In genomic region chr16:97443670-97444263, GRCm38 (mm10) we compare ENCODE assay signal across 7 mouse cellular contexts. TPM values are rescaled to one million over a fixed set of nuclear protein-coding genes. Genes with fewer than 3 reads are reported as not detected.
A peak's percentile ranks its signal among the peaks of the same experiment; 100 is the strongest.
DNase-seq lines count a peak whose midpoint lies in the region; ATAC-seq and TF ChIP-seq lines count a peak whose summit lies in the region.

No protein-coding gene starts in this region.

- no peak overlapping the region for H3K4me3 ChIP-seq in E14TG2a.4 (replicated peaks; ENCODE audit: low read length)
- H3K4me3 ChIP-seq in forebrain, embryonic 14.5 days (ENCODE audit: low read depth, low read length) = no peak overlapping the region
- no peak overlapping the region for H3K4me3 ChIP-seq in lung, embryonic 16.5 days (ENCODE audit: low read length)
- no peak overlapping the region for H3K4me3 ChIP-seq in spleen, adult 2 months (ENCODE audit: extremely low read depth, insufficient read depth, insufficient read length)

- no peaks in the 10 kb centered on the region for H3K27me3 ChIP-seq in E14TG2a.4 (ENCODE audit: insufficient read depth, low read length)
- no peaks in the 10 kb centered on the region for H3K27me3 ChIP-seq in forebrain, embryonic 14.5 days (replicated peaks; ENCODE audit: control insufficient read depth, insufficient read depth, low read length)
- H3K27me3 ChIP-seq in lung, embryonic 16.5 days (ENCODE audit: control insufficient read depth, insufficient read depth, low read depth, low read length) = no peaks in the 10 kb centered on the region
- H3K27me3 ChIP-seq in spleen, adult 2 months (ENCODE audit: control insufficient read depth, insufficient read depth, low read length) = no peaks in the 10 kb centered on the region

- peak; percentile 58; the same call in 1 of the 2 replicates for ATAC-seq in forebrain, embryonic 14.5 days
- ATAC-seq in lung, embryonic 16.5 days (ENCODE audit: low read depth) = peak; percentile 74; the same call in 1 of the 2 replicates

- peak; percentile 60 for DNase-seq in CD4-positive helper T cell, adult 2 months (ENCODE audit: low read depth, low spot score)
- DNase-seq in c-Kit-positive CD71-positive TER-119-negative erythroid progenitor cells, embryonic 14.5 days (ENCODE audit: low read depth) = peak; percentile 35
- DNase-seq in forebrain, embryonic 14.5 days (ENCODE audit: low spot score) = peak; percentile 75
- DNase-seq in kidney, adult 11 months = peak; percentile 39
- DNase-seq in spleen, adult 2 months (ENCODE audit: low read depth in 1 of 2, low spot score in 2 of 2) = peak; percentile 14 to 22

- H3K4me1 ChIP-seq in E14TG2a.4 (replicated peaks; ENCODE audit: low read depth, low read length) = no peaks in the 10 kb centered on the region
- H3K4me1 ChIP-seq in forebrain, embryonic 14.5 days (ENCODE audit: control insufficient read depth, insufficient read depth, low read length) = no peaks in the 10 kb centered on the region
- H3K4me1 ChIP-seq in lung, embryonic 16.5 days (replicated peaks; ENCODE audit: control insufficient read depth, insufficient read depth, low read length) = no peaks in the 10 kb centered on the region
- H3K4me1 ChIP-seq in spleen, adult 2 months (ENCODE audit: control insufficient read depth, insufficient read depth, insufficient read length) = no peaks in the 10 kb centered on the region

- H3K4me2 ChIP-seq in forebrain, embryonic 14.5 days (ENCODE audit: low read length) = no peak overlapping the region
- no peak overlapping the region for H3K4me2 ChIP-seq in lung, embryonic 16.5 days (ENCODE audit: low read depth, low read length)

- H3K9ac ChIP-seq in forebrain, embryonic 14.5 days (ENCODE audit: low read length) = no peak overlapping the region
- H3K9ac ChIP-seq in lung, embryonic 16.5 days (ENCODE audit: low read length) = no peak overlapping the region

- no peaks in the 10 kb centered on the region for H3K36me3 ChIP-seq in E14TG2a.4 (ENCODE audit: insufficient read depth, low read length)
- no peaks in the 10 kb centered on the region for H3K36me3 ChIP-seq in forebrain, embryonic 14.5 days (ENCODE audit: control insufficient read depth, insufficient read depth, low read length)
- H3K36me3 ChIP-seq in lung, embryonic 16.5 days (ENCODE audit: control insufficient read depth, insufficient read depth, low read length) = no peaks in the 10 kb centered on the region
- peaks cover 2% of the 10 kb centered on the region for H3K36me3 ChIP-seq in spleen, adult 2 months (ENCODE audit: control insufficient read depth, insufficient read depth, low read length)

- no peaks in the 10 kb centered on the region for H3K9me3 ChIP-seq in E14TG2a.4 (ENCODE audit: low read length)
- no peaks in the 10 kb centered on the region for H3K9me3 ChIP-seq in forebrain, embryonic 14.5 days (replicated peaks; ENCODE audit: control insufficient read depth, low read length)
- no peaks in the 10 kb centered on the region for H3K9me3 ChIP-seq in lung, embryonic 16.5 days (ENCODE audit: control insufficient read depth, low read length)

- no peak overlapping the region for H3K27ac ChIP-seq in forebrain, embryonic 14.5 days (ENCODE audit: low read depth, low read length)
- H3K27ac ChIP-seq in lung, embryonic 16.5 days (ENCODE audit: low read length) = no peak overlapping the region
- H3K27ac ChIP-seq in spleen, adult 2 months (ENCODE audit: insufficient read depth, low read length) = no peak overlapping the region

- peak; percentile 99 for TF ChIP-seq CTCF in E14TG2a.4 (conservative IDR thresholded peaks at IDR 0.05; ENCODE audit: low read length)
- TF ChIP-seq CTCF in spleen, adult 2 months (IDR thresholded peaks at IDR 0.05; ENCODE audit: extremely low read depth, insufficient read depth, insufficient read length, insufficient replicate concordance) = peak; percentile 54; the same call in 1 of the 2 replicates

- 54% methylated on average over 14 of the region's 14 CpGs for WGBS in forebrain, embryonic 14.5 days
- WGBS in lung, embryonic 16.5 days = 45% methylated on average over 14 of the region's 14 CpGs
- 53% methylated on average over 14 of the region's 14 CpGs for WGBS in spleen, adult 2 months

- no peak for TF ChIP-seq POLR2A in spleen, adult 2 months (IDR thresholded peaks at IDR 0.05; ENCODE audit: low read depth, low read length)

RNA-seq across cellular contexts. Expression of gene Mx1, which starts 18.9 kb away (rescaled TPM):
- polyA plus RNA-seq in forebrain, embryonic 14.5 days (2014; fragmentation: Nextera tagmentation; extraction: Ambion mirVana) = not detected in 2 replicates
- 0.33 and 0.45 TPM in 2 replicates for polyA plus RNA-seq in lung, embryonic 16.5 days (2015; fragmentation: Nextera tagmentation; extraction: Ambion mirVana)
- polyA plus RNA-seq in spleen, adult 2 months (2012; rRNA removed) = 4.2 and 4.4 TPM in 2 replicates

Comparison
In these comparisons a context has a peak if more than half of its experiments do, and no peak if none do; other contexts are left out.
1. DNase-seq: peak in every context shown above with its lines; median percentile 75 in forebrain, embryonic 14.5 days; 60 in CD4-positive helper T cell, adult 2 months; 39 in kidney, adult 11 months; 35 in c-Kit-positive CD71-positive TER-119-negative erythroid progenitor cells, embryonic 14.5 days; 18 in spleen, adult 2 months.